Mouse (Mus musculus): ENCODE measurements around the gene Astn2. TPM values are rescaled to one million over a fixed set of nuclear protein-coding genes. Genes with fewer than 3 reads are reported as not detected.

The Astn2 gene
- polyA plus RNA-seq, 1 experiment from 2014 or later = 0.06 TPM

DNA sequence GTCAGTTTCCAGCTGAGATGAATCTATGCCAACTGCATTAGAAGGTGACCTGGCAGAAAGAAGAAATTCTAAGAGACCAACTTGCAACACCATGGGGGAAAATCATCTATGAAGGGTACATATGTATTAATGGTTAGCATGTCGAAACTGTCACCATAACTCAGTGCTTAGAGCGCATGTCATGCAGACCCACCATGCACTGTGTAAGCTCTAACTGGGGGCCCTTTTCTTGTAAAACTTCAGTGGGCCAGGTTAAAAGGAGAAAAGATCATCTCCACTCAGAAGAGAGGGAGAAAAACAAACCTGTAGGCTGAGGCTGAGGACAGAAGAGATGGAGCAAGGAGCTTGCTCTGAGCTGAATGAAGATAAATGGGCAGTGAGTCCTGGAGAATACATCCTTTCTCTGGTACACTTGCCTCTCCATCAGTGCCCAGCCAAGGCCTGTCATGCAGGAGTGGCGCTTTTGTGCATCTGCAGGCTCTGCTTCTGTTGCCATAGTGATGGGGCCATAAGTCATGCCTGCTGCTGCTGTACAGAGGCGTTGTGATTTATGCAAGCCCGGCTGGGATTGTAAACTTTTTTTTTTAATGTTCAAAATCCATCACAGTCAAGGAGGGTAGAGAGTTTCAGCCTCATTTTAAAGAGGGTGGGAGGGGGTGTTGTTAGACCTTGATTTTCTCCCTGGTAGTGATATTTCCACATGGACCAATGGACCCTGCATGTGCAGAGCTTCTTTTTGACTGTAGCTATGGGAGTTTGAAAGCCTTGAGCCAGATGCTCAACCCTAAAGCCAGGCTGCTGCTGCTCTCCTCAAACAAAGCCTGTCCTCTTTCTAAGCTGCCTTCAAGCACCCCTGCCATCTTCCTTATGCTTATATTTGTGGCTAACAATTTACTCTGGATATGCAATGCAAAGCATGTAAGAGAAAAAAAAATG lies 508.1 kb downstream of the Astn2 start:
- no peak for ATAC-seq (ENCODE audit: low read depth)
- 54% methylated on average over 5 of the region's 5 CpGs for WGBS (ENCODE audit: insufficient replicate concordance)
- Histone ChIP-seq H3K27ac (no peak overlapping the region), H3K27me3 (no peaks in the 10 kb centered on the region), H3K9ac (no peak overlapping the region), H3K36me3 (no peaks in the 10 kb centered on the region), H3K4me1 (replicated peaks) (no peaks in the 10 kb centered on the region), H3K4me2 (no peak overlapping the region), H3K4me3 (replicated peaks) (no peak overlapping the region), H3K9me3 (replicated peaks) (no peaks in the 10 kb centered on the region)
- no peak for DNase-seq

DNA sequence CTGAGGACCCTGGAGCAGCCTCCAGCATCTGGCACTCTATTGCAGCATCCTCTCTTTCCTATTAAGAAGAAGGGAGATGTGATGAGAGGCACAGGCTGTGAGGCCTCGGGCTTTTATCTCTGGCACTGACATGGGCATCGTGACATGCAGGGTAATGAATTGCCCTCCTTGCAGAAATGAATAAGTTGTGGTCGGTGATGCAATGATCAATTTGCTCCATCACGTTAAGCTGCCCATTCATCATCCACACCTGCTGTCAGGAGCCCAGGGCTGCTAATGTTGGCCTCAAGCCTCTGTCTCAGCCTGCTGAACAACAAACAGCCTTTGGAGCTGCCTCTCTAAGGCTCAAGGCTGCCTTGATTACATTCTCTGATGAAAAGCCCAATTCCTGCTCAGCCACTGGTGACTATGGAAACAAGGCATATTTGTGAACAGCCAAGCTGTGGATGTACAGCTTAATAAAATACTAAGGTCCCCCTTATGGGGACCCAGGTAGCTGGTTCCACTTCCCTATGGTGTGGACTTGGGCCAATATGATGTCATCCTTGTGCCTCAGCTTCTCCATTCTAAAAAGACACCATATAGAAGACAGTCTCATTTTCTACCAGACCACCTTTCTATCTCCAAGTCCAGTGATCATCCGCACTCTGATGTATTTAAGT lies 515.9 kb downstream of the Astn2 start:
- no peak overlapping the region for H3K27ac ChIP-seq
- H3K4me3 ChIP-seq (replicated peaks) = no peak overlapping the region
- H3K27me3 ChIP-seq = no peaks in the 10 kb centered on the region
- H3K9ac ChIP-seq = no peak overlapping the region
- no peaks in the 10 kb centered on the region for H3K4me1 ChIP-seq (replicated peaks)
- no peaks in the 10 kb centered on the region for H3K9me3 ChIP-seq (replicated peaks)
- ATAC-seq (ENCODE audit: low read depth) (no peak), DNase-seq (no peak)
- 64% methylated on average over 5 of the region's 5 CpGs for WGBS (ENCODE audit: insufficient replicate concordance)
- H3K36me3 ChIP-seq = no peaks in the 10 kb centered on the region
- H3K4me2 ChIP-seq = no peak overlapping the region

DNA sequence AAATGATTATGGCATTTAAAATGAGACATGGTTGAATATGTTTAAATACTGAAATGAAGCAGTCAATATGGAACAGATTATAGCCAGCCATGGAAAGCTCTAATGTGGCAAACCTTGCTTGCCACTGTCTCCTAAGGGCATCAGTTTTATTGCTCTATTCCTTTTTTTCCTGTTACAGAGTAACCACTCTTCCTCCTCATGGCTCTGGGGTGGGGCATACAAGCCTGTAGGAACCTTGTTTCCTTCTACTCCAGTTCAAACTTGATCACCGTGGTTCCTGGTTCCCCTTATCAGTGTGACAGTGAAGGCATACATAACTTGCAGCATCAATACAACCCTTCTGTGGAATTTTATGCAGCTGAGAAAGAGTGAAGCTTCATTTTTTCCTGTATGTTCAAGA lies 517.5 kb downstream of the Astn2 start:
- Histone ChIP-seq H3K9me3 (replicated peaks) (no peaks in the 10 kb centered on the region), H3K4me3 (replicated peaks) (no peak overlapping the region), H3K4me1 (replicated peaks) (no peaks in the 10 kb centered on the region), H3K9ac (no peak overlapping the region), H3K36me3 (no peaks in the 10 kb centered on the region), H3K4me2 (no peak overlapping the region), H3K27ac (no peak overlapping the region), H3K27me3 (no peaks in the 10 kb centered on the region)
- WGBS (ENCODE audit: insufficient replicate concordance) = 34% methylated on average over 1 of the region's 1 CpGs
- ATAC-seq (ENCODE audit: low read depth) = no peak
- no peak for DNase-seq

DNA sequence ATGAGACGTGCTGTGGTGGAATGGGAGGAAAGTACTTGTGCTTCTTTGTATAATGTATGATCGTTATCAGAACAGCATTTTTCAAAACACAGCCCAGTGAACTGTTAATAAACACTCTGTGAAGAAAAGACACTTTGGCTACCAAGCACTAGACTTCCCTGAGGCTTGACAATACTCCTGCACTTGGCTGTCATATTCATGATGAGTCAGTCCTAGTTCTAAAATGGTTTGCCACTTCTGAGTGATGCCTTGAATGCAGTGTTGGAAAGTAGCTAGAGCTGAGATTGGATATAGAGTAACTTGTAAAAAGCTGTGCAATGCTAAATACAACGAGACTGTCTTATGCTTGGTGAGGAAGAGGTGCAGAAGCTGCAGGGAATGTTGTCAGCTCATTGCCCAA lies 518.5 kb downstream of the Astn2 start:
- Histone ChIP-seq H3K9me3 (replicated peaks) (no peaks in the 10 kb centered on the region), H3K27me3 (no peaks in the 10 kb centered on the region), H3K4me3 (replicated peaks) (no peak overlapping the region), H3K9ac (no peak overlapping the region), H3K36me3 (no peaks in the 10 kb centered on the region), H3K4me2 (no peak overlapping the region), H3K27ac (no peak overlapping the region), H3K4me1 (replicated peaks) (no peaks in the 10 kb centered on the region)
- DNase-seq (no peak), ATAC-seq (ENCODE audit: low read depth) (no peak)
- 50% methylated on average over 3 of the region's 3 CpGs for WGBS (ENCODE audit: insufficient replicate concordance)

DNA sequence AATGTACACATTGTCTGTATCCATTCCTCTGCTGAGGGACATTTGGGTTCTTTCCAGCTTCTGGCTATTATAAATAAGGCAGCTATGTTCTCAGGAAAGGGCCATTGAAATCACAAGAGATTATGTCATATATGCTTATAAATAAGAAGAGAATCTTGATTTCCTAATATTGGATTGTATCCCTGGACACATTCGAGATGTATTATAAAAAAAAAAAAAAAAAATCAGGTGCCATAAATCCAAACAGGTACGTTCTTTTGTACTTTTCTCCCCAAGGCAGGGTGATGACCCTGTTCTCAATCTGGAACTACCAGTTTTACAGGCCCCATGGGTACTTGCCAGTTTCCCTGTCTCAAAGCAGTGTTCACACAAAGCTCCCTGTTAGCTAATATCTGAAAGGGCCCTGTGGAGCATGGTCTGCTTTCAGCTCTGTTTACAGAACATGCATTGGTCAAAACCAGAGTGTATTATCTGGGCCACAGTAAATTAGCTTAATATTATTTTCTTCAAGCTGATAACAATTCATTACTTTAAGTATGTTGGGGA lies 530.1 kb downstream of the Astn2 start:
- no peak overlapping the region for H3K4me3 ChIP-seq (replicated peaks)

DNA sequence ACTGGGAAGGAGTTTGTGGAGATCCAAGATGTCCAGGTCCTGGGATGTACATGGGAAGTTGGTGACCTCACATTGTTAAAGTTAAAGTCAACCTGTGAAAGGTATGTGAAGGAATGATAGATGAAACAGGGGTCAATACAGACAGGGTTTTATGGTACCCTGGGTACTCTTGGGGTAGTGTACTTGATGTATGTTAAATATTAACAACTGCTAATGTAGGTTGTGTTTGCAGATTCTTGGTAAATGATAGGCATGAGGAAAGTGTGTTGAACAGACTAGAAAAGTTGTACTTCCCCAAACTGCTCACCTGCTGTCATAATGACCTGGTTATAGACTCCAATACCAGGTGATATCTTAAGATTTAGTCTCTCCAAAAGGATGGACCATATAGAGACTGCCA lies 539.9 kb downstream of the Astn2 start:
- Histone ChIP-seq H3K27ac (no peak overlapping the region), H3K36me3 (no peaks in the 10 kb centered on the region), H3K9me3 (replicated peaks) (no peaks in the 10 kb centered on the region), H3K27me3 (no peaks in the 10 kb centered on the region), H3K4me3 (replicated peaks) (no peak overlapping the region), H3K4me1 (replicated peaks) (no peaks in the 10 kb centered on the region), H3K9ac (no peak overlapping the region), H3K4me2 (no peak overlapping the region)
- DNase-seq = no peak
- ATAC-seq (ENCODE audit: low read depth) = no peak

More for the DNA sequence above, 530.1 kb downstream of the Astn2 start:
- Histone ChIP-seq H3K36me3 (no peaks in the 10 kb centered on the region), H3K27ac (no peak overlapping the region), H3K4me1 (replicated peaks) (no peaks in the 10 kb centered on the region), H3K4me2 (no peak overlapping the region), H3K27me3 (no peaks in the 10 kb centered on the region), H3K9me3 (replicated peaks) (no peaks in the 10 kb centered on the region), H3K9ac (no peak overlapping the region)
- 53% methylated on average over 2 of the region's 2 CpGs for WGBS (ENCODE audit: insufficient replicate concordance)
- DNase-seq = no peak
- no peak for ATAC-seq (ENCODE audit: low read depth)

DNA sequence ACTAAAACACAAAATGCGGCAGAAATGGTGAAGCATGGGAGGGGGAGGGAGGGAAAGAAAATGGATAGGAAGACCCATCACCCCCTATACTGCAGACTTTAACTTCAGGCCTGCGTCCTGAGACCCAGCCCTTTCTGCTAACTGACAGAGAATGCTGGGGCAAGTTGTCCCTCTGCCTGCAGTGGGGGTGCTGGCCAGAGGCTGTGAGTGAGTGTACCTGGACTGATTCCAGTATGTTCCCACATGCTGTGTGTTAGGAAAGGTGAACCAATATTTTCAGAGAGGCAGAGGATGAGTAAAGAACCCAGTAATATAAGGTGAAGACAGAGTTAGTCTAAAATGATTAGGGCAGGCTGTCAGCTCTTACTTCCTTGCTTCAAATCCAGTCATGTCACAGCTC lies 561.2 kb downstream of the Astn2 start:
- no peak overlapping the region for H3K27ac ChIP-seq
- H3K4me1 ChIP-seq (replicated peaks) = no peaks in the 10 kb centered on the region
- H3K36me3 ChIP-seq = no peaks in the 10 kb centered on the region
- H3K9ac ChIP-seq = no peak overlapping the region
- H3K9me3 ChIP-seq (replicated peaks) = no peaks in the 10 kb centered on the region
- WGBS (ENCODE audit: insufficient replicate concordance) = 60% methylated on average over 2 of the region's 2 CpGs
- H3K27me3 ChIP-seq = no peaks in the 10 kb centered on the region
- DNase-seq = no peak
- H3K4me3 ChIP-seq (replicated peaks) = no peak overlapping the region
- H3K4me2 ChIP-seq = no peak overlapping the region
- ATAC-seq (ENCODE audit: low read depth) = no peak

DNA sequence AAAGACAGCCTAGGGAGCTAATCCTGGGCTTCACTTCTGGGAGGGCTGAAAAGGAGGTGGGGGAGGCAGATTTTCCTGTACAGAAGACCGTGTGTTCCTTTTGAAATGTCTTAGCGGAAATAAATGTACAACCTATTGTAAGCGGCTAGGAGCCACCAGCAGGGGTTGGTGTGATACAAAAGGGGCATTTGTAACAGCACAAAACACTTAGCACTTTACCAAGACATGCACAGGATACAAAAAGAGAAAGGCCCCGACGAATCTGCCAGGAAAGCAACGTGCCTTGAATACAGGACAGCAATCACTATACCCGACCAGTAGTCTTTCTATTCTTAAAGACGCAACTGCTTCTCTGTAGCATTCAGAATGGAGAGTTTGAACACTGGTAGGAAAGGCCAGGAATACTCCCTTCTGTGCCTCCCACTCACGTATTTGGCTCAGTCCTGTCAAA lies 564.8 kb downstream of the Astn2 start:
- WGBS (ENCODE audit: insufficient replicate concordance) = 63% methylated on average over 9 of the region's 9 CpGs
- H3K4me2 ChIP-seq = no peak overlapping the region
- H3K27ac ChIP-seq = no peak overlapping the region
- ATAC-seq (ENCODE audit: low read depth) (no peak), DNase-seq (no peak)
- no peaks in the 10 kb centered on the region for H3K36me3 ChIP-seq
- H3K4me3 ChIP-seq (replicated peaks) = no peak overlapping the region
- H3K27me3 ChIP-seq = no peaks in the 10 kb centered on the region
- no peak overlapping the region for H3K9ac ChIP-seq
- H3K4me1 ChIP-seq (replicated peaks) = no peaks in the 10 kb centered on the region
- no peaks in the 10 kb centered on the region for H3K9me3 ChIP-seq (replicated peaks)

DNA sequence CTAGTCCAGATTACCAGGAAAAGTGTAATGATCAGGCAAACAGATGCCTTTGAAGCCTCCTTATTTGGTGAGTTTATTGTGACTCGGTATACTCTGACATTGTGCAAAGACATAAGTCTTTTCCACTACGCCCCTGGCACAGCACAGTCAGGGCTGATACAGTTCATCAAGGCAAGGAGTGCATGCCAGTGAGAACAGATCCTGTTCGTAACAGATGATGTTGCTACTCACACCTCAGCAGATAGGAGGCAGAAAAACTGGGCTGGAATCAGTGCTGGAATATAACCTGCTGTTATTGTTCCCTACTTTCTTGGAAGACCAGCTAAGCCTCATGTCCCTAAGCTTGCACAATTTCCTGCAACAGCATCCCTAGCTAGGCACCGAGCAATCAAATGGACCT lies 565.6 kb downstream of the Astn2 start:
- ATAC-seq (ENCODE audit: low read depth) (no peak), DNase-seq (no peak)
- no peak overlapping the region for H3K9ac ChIP-seq
- H3K4me2 ChIP-seq = no peak overlapping the region
- 68% methylated on average over 4 of the region's 4 CpGs for WGBS (ENCODE audit: insufficient replicate concordance)
- H3K27me3 ChIP-seq = no peaks in the 10 kb centered on the region
- H3K9me3 ChIP-seq (replicated peaks) = no peaks in the 10 kb centered on the region
- no peaks in the 10 kb centered on the region for H3K4me1 ChIP-seq (replicated peaks)
- no peaks in the 10 kb centered on the region for H3K36me3 ChIP-seq
- H3K27ac ChIP-seq = no peak overlapping the region
- H3K4me3 ChIP-seq (replicated peaks) = no peak overlapping the region

DNA sequence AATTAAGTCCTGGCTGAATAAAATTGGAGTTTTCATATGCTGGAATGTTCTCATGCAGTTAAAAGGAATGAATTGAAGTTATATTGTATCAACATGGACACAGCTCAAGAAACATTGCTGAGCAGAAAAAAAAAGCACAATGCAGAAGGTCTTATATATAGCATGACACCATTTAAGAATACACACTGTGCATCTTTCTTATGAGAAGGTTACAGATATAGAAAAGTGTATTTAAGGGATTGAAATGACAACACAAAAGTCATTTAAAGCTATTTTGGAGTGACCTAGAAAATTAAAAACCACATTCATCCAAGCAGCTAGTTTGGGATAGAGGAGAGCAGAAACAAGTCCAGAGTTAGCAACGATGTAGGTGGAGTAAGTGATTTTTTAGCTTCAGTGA lies 571.4 kb downstream of the Astn2 start:
- WGBS (ENCODE audit: insufficient replicate concordance) = 81% methylated on average over 1 of the region's 1 CpGs
- Histone ChIP-seq H3K27me3 (no peaks in the 10 kb centered on the region), H3K36me3 (no peaks in the 10 kb centered on the region), H3K27ac (no peak overlapping the region), H3K9ac (no peak overlapping the region), H3K4me3 (replicated peaks) (no peak overlapping the region), H3K4me2 (no peak overlapping the region), H3K9me3 (replicated peaks) (no peaks in the 10 kb centered on the region), H3K4me1 (replicated peaks) (no peaks in the 10 kb centered on the region)
- DNase-seq (no peak), ATAC-seq (ENCODE audit: low read depth) (no peak)

DNA sequence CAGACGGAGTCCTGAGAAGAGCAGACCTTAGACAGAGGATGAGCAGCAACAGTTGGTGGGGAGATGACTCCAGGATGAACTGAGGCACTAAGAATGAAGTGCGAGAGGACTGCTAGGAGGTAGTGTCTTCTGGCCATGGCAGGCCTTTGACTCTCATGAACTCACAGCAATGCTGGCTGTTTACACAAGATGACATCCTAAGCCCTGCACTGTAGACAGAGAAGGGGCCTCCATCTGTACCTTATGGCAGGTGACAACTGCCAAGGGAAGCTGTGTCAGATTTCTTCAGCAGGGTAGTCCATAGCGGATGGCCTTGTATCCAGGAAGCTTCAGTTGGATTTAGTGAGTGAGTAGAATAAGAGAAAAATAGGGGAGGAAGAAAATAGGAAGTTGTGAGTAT lies 572.5 kb downstream of the Astn2 start:
- Histone ChIP-seq H3K4me1 (replicated peaks) (no peaks in the 10 kb centered on the region), H3K4me3 (replicated peaks) (no peak overlapping the region), H3K27me3 (no peaks in the 10 kb centered on the region), H3K9me3 (replicated peaks) (no peaks in the 10 kb centered on the region), H3K4me2 (no peak overlapping the region), H3K9ac (no peak overlapping the region), H3K27ac (no peak overlapping the region), H3K36me3 (no peaks in the 10 kb centered on the region)
- ATAC-seq (ENCODE audit: low read depth) (no peak), DNase-seq (no peak)
- WGBS (ENCODE audit: insufficient replicate concordance) = 58% methylated on average over 3 of the region's 3 CpGs
